Mouse (Mus musculus) C2C12 (cell line): ENCODE measurements around the gene Hoxb8. TPM values are rescaled to one million over a fixed set of nuclear protein-coding genes. Genes with fewer than 3 reads are reported as not detected.

Experiments
- H3K27me3 ChIP-seq: one replicate; pipeline ENCODE4 v1.6.1; 2011; ENCODE audit not compliant: control insufficient read depth, insufficient read depth, insufficient read length
- H3K36me3 ChIP-seq: one replicate; pipeline ENCODE4 v1.6.1; 2011; ENCODE audit not compliant: control insufficient read depth, insufficient read depth
- H3K4me3 ChIP-seq: one replicate; pipeline ENCODE4 v1.5.1; 2011; ENCODE audit warnings: mild to moderate bottlenecking, control low read depth; ENCODE audit not compliant: poor library complexity, insufficient read depth, severe bottlenecking
- H3K79me2 ChIP-seq: one replicate; pipeline ENCODE4 v1.6.1; 2011; ENCODE audit not compliant: control insufficient read depth, insufficient read depth
- H3K79me3 ChIP-seq: one replicate; pipeline ENCODE4 v1.6.1; 2011; ENCODE audit warnings: low read depth, control low read depth
- H3ac ChIP-seq: one replicate; pipeline ENCODE3; 2011; ENCODE audit warnings: low read depth; ENCODE audit not compliant: control insufficient read depth, insufficient read length
- CEBPB ChIP-seq: IDR thresholded peaks from one replicate; pipeline ENCODE4 v1.6.1; 2011; ENCODE audit warnings: low read depth, mild to moderate bottlenecking, control low read depth, moderate library complexity
- CTCF ChIP-seq: IDR thresholded peaks from one replicate; pipeline ENCODE4 v1.5.1; 2011; ENCODE audit not compliant: control insufficient read depth, insufficient read depth, insufficient read length
- FOSL1 ChIP-seq: IDR thresholded peaks from one replicate; pipeline ENCODE4 v1.8.0; 2011; ENCODE audit warnings: mild to moderate bottlenecking, low read length; ENCODE audit not compliant: poor library complexity, insufficient read depth, severe bottlenecking
- MAX ChIP-seq: IDR thresholded peaks from one replicate; pipeline ENCODE4 v1.6.1; 2011; ENCODE audit warnings: mild to moderate bottlenecking, control low read depth
- MYOD1 ChIP-seq: IDR thresholded peaks from one replicate; pipeline ENCODE4 v1.6.1; 2011; ENCODE audit warnings: low read depth; ENCODE audit not compliant: control insufficient read depth, insufficient read length
- MYOG ChIP-seq: IDR thresholded peaks from one replicate; pipeline ENCODE4 v1.6.1; 2011; ENCODE audit not compliant: control insufficient read depth, insufficient read length; ENCODE audit errors: extremely low read depth
- USF1 ChIP-seq: IDR thresholded peaks from one replicate; pipeline ENCODE4 v1.6.1; 2011; ENCODE audit warnings: low read depth, mild to moderate bottlenecking, control low read depth, moderate library complexity
- polyA plus RNA-seq: library from polyadenylated mRNA; unstranded; fragments of >200 nt; fragmentation: generic; extraction: Trizol; gene quantifications from one replicate; pipeline ENCODE4 v1.2.1, GENCODE M21; 2012; ENCODE audit warnings: missing spikeins

The Hoxb8 gene
- polyA plus RNA-seq, 1 experiment = 0.02 TPM

DNA sequence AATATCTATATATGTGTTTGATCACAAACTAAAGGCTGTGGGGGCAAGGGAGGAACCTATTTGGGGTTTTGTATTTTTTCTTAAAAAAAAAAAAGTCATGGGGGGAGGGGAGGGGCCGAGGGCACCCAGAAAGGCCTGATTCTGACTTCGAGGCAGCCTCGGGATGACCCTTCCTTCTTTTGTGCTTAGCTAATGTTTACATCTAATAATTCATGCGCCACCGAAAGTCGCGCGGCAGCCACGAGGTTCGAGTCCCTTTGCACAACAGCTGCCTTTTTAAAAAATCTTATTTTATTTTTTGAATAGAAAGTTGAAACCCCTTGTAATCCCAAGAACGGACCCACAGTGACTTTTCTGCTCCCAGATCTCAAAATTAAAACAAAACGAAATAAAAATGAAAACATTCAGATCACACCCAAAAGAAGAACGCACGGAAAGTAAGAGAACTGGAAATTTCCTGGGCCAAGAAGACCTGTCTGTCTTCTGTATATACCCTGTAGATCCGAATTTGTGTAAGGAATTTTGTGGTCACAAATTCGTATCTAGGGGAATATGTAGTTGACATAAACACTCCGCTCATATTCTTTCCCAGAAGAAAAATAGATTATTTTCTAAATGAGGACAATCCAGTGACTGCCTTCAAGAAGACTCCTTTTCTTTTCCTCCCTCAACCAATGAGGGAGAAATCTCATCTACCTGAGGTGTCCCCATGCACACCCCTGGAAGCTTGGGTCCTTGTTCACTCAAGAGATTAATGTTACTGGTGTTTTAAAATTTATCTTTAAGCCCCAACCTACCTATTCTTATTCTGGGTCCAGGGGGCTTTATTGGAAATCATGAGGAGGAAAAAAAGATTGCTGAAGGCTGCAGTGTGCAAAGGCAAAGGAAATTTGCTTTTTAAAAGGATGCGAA is 35.2 kb downstream of the Hoxb8 start:
- Histone ChIP-seq H3ac (no peak overlapping the region), H3K27me3 (peaks cover 81% of the 10 kb centered on the region), H3K4me3 (no peak overlapping the region), H3K79me2 (no peaks in the 10 kb centered on the region), H3K79me3 (no peaks in the 10 kb centered on the region), H3K36me3 (no peaks in the 10 kb centered on the region)
- no peak for TF ChIP-seq USF1
- no peak for TF ChIP-seq MYOG
- TF ChIP-seq MYOD1 = no peak
- TF ChIP-seq FOSL1 = no peak
- TF ChIP-seq CTCF = no peak
- TF ChIP-seq MAX = no peak
- TF ChIP-seq CEBPB = no peak

DNA sequence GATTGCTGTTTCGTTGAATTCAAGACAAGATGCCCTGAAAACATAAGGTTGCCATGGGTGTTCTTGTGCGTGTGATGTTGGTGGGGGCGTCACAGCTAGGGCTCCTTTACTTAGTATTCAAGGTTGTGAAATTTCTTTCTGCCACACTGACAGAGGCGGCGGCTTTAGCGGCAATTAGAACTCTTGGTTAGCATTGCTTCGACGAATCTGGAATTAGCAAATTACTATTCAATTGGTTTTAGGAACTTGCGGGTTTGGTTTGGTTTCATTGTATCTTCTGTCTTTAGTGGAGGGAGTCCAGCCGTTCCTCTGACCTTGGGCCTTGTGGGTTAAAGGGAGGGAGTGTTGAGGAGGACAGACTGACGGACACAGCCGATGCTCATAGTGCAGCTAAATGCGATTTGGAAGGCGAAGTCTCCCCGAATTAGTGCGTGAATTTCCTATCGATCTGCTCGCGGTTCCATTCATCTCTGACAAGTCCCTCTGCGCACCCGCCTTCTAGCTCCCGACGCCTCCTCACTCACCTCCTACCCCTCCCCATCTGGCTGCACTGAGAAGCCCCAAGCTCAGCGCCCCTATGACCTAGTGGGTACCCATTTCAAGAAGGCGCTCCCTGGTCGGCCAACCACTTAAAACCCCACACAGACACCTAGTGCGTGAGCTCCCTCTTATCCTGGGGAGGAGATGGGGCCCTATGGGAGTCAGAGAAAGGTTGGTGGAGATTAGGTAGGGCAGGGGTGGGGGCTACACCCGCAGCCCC is 36.1 kb downstream of the Hoxb8 start, which contains the start of gene Hoxb4:
TSS of gene Hoxb4 (plus strand) at position 660 of the 760 bp plus-strand sequence.
- no peaks in the 10 kb centered on the region for H3K36me3 ChIP-seq
- H3K79me3 ChIP-seq = no peaks in the 10 kb centered on the region
- no peak within 1 kb of the TSS for H3K4me3 ChIP-seq
- peaks cover 75% of the 10 kb centered on the region for H3K27me3 ChIP-seq
- no peaks in the 10 kb centered on the region for H3K79me2 ChIP-seq
- no peak for TF ChIP-seq FOSL1
- TF ChIP-seq USF1 = no peak
- H3ac ChIP-seq = peak within 1 kb of the TSS; percentile 30

DNA sequence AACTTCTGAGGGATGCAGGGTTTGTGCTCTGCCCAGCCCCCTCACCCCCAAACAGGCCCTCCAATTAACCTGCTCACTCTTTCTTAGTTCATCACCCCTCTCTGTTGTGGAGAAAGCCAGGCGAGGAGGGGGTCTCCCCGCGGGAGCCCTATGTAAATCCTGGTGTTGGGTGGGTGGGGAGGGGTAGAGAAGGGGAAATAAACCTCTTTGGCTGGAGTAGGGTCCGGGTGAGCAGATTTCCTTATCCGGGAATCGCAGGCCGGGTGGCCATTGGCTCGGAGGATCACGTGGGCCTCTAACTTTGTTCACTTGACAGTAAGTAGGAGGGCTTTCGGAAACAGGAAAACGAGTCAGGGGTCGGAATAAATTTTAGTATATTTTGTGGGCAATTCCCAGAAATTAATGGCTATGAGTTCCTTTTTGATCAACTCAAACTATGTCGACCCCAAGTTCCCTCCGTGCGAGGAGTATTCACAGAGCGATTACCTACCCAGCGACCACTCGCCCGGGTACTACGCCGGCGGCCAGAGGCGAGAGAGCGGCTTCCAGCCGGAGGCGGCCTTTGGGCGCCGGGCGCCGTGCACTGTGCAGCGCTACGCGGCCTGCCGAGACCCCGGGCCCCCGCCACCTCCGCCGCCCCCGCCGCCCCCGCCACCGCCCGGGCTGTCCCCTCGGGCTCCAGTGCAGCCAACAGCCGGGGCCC is 36.8 kb downstream of the Hoxb8 start:
- H3K27me3 ChIP-seq = peaks cover 74% of the 10 kb centered on the region
- H3K79me3 ChIP-seq = no peaks in the 10 kb centered on the region
- TF ChIP-seq MYOD1 = no peak
- H3K79me2 ChIP-seq = no peaks in the 10 kb centered on the region
- peak overlapping the region; percentile 30 for H3ac ChIP-seq
- H3K4me3 ChIP-seq = no peak overlapping the region
- H3K36me3 ChIP-seq = no peaks in the 10 kb centered on the region

DNA sequence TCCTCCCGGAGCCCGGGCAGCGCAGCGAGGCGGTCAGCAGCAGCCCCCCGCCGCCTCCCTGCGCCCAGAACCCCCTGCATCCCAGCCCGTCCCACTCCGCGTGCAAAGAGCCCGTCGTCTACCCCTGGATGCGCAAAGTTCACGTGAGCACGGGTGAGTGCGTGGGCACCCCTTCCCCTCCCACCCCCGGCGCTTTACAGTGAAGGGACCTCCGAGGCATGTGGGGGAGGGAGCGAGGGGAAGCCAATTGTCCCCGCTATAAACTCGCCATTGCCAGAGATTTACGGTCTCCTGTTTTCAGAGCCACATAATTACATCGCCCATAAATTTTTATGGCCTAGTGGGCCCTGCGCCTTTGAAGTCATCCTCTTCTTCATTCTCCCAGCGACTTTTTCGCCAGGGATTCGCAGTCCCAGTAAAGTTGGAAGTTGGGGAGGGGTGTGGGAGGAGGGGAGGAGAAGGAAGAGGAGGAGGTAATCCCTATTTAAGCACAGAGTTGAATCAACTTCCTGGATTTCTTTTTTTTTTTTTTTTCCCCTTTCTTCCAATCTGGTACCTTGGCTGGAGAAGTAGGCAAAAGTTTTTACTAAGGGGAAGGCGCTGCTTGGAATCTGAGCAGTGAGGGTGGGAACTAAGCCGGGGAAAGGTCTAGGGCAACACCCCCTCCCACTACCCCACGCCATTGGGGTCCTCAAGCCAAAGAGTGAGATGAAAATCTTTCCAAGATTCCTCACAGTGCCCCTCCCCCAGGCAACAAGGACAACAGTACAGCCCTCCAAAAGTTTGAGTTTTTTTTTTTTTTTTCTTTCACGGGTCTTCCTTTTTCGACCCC is 37.6 kb downstream of the Hoxb8 start:
- no peaks in the 10 kb centered on the region for H3K79me3 ChIP-seq
- H3K4me3 ChIP-seq = no peak overlapping the region
- H3ac ChIP-seq = no peak overlapping the region
- no peaks in the 10 kb centered on the region for H3K79me2 ChIP-seq
- no peaks in the 10 kb centered on the region for H3K36me3 ChIP-seq
- TF ChIP-seq CTCF (no peak), CEBPB (no peak)
- peaks cover 73% of the 10 kb centered on the region for H3K27me3 ChIP-seq

DNA sequence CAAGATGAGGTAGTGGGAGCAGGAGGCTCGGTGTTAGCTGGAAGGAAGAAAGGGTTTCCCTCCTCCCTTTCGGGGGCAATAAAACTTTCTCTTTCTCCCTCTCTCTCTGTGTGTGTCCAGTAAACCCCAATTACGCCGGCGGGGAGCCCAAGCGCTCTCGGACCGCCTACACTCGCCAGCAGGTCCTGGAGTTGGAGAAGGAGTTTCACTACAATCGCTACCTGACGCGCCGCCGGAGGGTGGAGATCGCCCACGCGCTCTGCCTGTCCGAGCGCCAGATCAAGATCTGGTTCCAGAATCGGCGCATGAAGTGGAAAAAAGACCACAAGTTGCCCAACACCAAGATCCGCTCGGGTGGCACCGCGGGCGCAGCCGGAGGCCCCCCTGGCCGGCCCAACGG is 38.2 kb downstream of the Hoxb8 start:
- Histone ChIP-seq H3K79me3 (no peaks in the 10 kb centered on the region), H3K36me3 (no peaks in the 10 kb centered on the region), H3K4me3 (peak overlapping the region; percentile 6), H3ac (no peak overlapping the region), H3K27me3 (peaks cover 70% of the 10 kb centered on the region), H3K79me2 (no peaks in the 10 kb centered on the region)
- TF ChIP-seq CEBPB (no peak), USF1 (no peak), MYOD1 (no peak), CTCF (no peak), FOSL1 (no peak), MAX (no peak), MYOG (no peak)
